Mouse (Mus musculus): Measurements from ENCODE around the gene Gal3st2b. TPM values are rescaled to one million over a fixed set of nuclear protein-coding genes. Genes with fewer than 3 reads are reported as not detected.
"Not testable (repeated sequence)": the region's sequence is repeated elsewhere in the genome, so short reads cannot be mapped to it uniquely, and the experiment has no call there.

Gal3st2b gene
- polyA plus RNA-seq, 1 experiment from 2014 or later: not detected

DNA sequence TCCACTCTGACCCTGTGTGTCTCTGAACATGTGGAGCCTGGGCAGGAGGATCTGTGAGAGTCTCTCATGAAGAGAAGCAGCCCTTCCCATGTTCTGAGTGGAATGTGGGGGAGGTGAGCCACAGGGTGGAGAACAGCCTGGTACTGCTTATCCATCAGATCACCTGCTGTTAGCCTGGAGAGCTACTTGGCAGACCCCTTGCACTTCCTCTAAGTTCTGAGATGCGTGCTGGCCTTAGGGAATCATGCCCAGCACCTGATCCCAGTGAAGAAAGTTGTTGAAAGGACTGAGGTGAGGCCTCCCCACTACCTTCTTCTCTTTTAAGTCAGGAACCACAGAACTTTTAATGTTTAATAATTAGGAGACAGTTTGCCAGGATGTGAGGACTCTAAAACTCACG, 5.0 kb downstream of the Gal3st2b start:
- not testable (repeated sequence) for H3K27me3 ChIP-seq (ENCODE audit: insufficient read depth, poor library complexity, severe bottlenecking); H3K36me3 ChIP-seq; H3K4me3 ChIP-seq; H3K4me1 ChIP-seq (replicated peaks); H3K27ac ChIP-seq; H3K9me3 ChIP-seq; DNase-seq (ENCODE audit: low spot score)
- 66% methylated on average over 2 of the region's 2 CpGs for WGBS

DNA sequence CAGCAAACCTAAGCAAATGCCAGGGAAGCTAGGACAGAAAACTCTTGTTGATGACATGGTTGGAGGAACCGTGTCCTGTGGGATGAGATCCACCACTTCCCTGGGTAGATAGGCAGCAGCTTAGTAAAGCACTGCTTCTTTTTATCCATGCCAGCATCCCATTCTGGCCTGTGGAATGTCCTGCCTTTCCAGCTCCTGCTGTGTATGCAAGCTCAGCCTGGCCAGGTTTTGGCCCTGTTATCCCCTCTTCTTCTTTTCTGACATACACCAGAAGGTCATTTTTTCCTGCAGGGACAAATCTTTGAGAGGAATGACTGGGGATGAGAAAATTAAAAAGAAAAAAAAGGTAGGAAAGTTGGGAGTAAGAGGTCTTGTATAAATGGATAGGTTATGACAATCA, 17.3 kb downstream of the Gal3st2b start:
- not testable (repeated sequence) for H3K4me1 ChIP-seq (replicated peaks); H3K27ac ChIP-seq; H3K4me3 ChIP-seq; DNase-seq (ENCODE audit: low spot score); H3K9me3 ChIP-seq; H3K36me3 ChIP-seq; H3K27me3 ChIP-seq (ENCODE audit: insufficient read depth, poor library complexity, severe bottlenecking)
- WGBS: 89% methylated on average over 1 of the region's 1 CpGs

DNA sequence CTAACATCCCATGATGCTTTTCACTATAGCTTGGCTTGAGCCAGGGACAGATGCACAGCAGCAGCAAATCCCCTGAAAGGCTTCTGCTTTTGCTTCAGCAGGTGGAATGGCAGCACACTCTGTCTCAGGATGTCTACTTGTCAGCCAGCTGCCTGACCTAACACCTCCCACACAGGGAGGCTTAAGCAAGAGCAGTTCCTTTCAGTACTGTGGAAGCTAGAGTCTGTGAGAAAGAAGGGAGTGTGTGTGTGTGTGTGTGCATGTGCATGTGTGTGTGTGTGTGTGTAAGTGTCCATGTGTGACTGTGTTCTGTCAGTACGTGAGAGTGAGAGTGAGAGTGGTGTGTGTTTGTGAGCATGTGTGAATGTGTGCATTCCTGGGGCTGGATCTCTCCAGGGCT, 19.7 kb downstream of the Gal3st2b start:
- not testable (repeated sequence) for H3K36me3 ChIP-seq; H3K27me3 ChIP-seq (ENCODE audit: insufficient read depth, poor library complexity, severe bottlenecking); H3K4me1 ChIP-seq (replicated peaks); H3K27ac ChIP-seq; H3K9me3 ChIP-seq; DNase-seq (ENCODE audit: low spot score); H3K4me3 ChIP-seq
- 67% methylated on average over 1 of the region's 1 CpGs for WGBS

DNA sequence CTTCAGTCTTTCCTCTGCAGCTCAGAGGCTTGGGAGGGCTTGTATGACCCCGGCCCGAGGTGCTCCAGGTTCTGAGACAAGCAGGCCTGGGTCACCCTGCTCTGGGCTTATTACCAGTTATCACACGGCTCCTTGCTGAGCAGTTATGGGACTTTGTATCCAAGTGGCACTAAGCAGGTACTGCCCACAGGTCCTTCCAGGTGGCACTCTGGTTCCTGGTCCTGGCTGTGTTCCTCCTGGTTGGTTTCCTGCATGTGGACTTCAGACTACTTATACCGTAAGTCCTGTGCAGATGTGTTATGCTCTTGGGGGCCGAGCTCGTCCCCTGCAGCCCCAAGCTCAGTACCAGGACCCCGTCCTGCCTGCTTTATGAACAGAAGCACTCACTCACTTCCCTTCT, 20.3 kb downstream of the Gal3st2b start:
- WGBS: 90% methylated on average over 7 of the region's 7 CpGs
- not testable (repeated sequence) for H3K4me3 ChIP-seq; H3K4me1 ChIP-seq (replicated peaks); DNase-seq (ENCODE audit: low spot score); H3K36me3 ChIP-seq; H3K27ac ChIP-seq; H3K9me3 ChIP-seq; H3K27me3 ChIP-seq (ENCODE audit: insufficient read depth, poor library complexity, severe bottlenecking)

DNA sequence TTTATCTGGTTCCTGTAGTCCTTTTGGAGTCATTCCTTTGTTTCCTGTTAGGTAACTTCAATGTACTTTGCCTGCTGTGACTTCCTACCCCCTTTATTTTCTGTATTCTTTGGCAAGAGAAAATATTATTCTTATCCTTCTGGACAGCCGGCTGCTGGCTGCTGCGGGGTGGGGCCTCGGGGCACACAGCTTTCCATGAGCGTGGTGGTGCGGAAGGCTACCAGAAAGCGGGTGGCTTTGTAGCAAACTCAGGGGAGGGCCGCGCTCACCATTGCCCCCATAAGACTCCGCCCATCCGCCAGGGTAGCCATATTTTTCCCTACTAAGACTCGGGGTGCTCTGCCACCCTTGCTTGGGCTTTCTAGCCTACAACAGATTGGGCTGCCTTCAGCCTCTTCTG, 31.0 kb downstream of the Gal3st2b start:
- WGBS: no CpG with 5 or more reads among the region's 11 CpGs
- H3K27ac ChIP-seq; H3K9me3 ChIP-seq; H3K27me3 ChIP-seq (ENCODE audit: insufficient read depth, poor library complexity, severe bottlenecking); DNase-seq (ENCODE audit: low spot score); H3K36me3 ChIP-seq; H3K4me3 ChIP-seq; H3K4me1 ChIP-seq (replicated peaks): not testable (repeated sequence)

DNA sequence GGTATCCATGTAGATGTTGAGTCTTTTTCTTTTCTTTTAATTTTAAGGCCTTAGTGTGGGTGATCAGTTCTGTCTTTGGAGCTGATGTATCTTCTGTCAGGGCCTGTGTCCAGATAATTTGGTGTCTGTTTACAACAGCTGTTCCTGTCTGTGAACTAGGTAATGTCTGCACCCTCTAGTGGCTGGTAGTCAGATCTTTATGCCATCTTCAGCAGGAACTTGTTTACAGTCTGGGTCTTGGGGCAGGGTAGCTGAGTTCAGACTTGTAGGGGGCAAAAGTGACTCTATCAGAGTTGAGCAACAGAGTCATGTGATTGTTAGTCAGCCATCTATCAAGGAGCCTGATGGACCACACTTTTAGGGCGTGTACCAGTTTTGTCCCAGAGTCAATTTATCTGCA, 48.4 kb downstream of the Gal3st2b start:
- no CpG with 5 or more reads among the region's 1 CpGs for WGBS
- not testable (repeated sequence) for H3K4me3 ChIP-seq

DNA sequence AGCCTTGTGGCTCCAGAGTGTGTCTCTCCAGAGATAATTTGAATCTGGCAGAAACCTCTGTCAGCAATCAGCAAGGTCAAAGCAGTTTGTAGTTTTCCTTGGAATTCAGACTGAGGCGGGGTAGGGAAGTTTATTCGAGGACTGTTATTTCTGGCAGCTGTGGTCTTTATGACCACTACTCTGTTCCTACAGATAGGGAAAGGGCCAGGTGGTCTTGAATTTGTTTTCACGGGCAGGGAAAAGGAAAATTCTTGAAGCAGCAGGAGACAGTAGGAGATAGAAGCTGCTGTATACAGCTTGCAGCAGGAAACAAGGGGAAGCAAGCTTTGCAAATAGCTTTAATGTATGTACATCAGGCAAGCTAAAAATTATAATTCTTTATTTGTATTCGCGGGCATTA, 52.3 kb downstream of the Gal3st2b start:
- H3K4me3 ChIP-seq; H3K27ac ChIP-seq; H3K4me1 ChIP-seq (replicated peaks); H3K27me3 ChIP-seq (ENCODE audit: insufficient read depth, poor library complexity, severe bottlenecking); H3K9me3 ChIP-seq; DNase-seq (ENCODE audit: low spot score); H3K36me3 ChIP-seq: not testable (repeated sequence)
- 73% methylated on average over 5 of the region's 5 CpGs for WGBS

More for the DNA sequence above, 48.4 kb downstream of the Gal3st2b start:
- not testable (repeated sequence) for H3K36me3 ChIP-seq; H3K27me3 ChIP-seq (ENCODE audit: insufficient read depth, poor library complexity, severe bottlenecking); H3K27ac ChIP-seq; DNase-seq (ENCODE audit: low spot score); H3K4me1 ChIP-seq (replicated peaks); H3K9me3 ChIP-seq

DNA sequence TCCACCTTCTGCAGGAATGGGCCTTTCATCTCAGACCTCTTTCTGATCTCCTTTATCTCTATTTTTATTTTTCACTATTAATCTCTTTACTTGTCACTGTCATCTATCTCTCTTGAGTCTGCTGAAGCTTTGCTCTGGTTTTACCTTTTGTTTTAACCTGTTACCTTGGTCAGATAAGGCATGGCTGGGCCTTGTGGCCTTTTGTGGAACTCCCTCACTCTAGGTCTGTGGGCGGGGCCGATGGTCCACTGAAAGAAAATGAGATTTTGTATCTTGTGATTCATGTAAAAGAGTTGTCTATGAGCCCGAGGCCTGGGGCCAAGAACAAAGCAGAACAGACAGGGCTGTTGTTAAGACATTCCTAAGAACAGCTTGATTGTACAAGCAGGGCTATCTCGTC, 52.7 kb downstream of the Gal3st2b start:
- not testable (repeated sequence) for H3K36me3 ChIP-seq; H3K9me3 ChIP-seq; H3K4me3 ChIP-seq; DNase-seq (ENCODE audit: low spot score); H3K27me3 ChIP-seq (ENCODE audit: insufficient read depth, poor library complexity, severe bottlenecking); H3K27ac ChIP-seq; H3K4me1 ChIP-seq (replicated peaks)
- no CpG with 5 or more reads among the region's 4 CpGs for WGBS

DNA sequence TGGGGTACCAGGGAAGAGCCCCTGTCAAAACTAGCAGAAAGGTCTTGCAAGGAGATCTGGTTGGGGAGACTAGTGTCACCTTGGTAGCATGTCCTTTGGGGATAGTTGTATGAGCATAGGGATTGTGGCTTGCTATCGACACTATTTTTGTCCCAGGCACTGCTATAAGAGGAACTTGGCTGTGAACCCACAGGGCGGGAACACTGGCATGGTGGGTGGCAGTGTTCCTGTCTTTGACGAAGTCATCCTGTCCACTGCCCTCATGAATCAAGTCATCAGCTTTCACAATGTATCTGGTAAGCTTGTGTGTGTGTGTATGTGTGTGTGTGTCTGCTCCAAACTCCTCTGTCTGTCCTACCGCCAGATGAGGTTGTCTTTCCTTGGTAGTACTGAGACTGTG, 57.7 kb downstream of the Gal3st2b start:
- H3K27me3 ChIP-seq (ENCODE audit: insufficient read depth, poor library complexity, severe bottlenecking); H3K36me3 ChIP-seq; DNase-seq (ENCODE audit: low spot score); H3K4me3 ChIP-seq; H3K27ac ChIP-seq; H3K4me1 ChIP-seq (replicated peaks); H3K9me3 ChIP-seq: not testable (repeated sequence)
- 86% methylated on average over 2 of the region's 4 CpGs for WGBS

DNA sequence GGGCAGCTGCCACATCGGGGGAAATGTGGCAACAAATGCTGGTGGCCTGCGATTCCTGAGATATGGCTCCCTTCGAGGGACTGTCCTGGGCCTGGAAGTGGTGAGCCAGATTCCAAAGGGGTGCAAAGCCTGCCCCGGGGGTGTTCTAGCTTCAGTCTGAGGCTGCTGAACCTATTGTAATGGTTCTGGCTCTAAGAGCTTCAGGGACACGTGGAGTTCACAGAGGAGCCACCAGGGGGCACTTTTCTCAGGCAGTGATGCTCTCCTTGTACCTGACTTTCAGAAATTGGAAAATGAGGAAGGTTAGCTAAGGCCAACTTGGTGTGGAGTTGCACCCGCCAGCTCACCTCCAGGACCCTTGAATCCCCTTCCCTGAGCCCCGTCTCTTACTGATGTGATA, 60.2 kb downstream of the Gal3st2b start:
- H3K9me3 ChIP-seq; H3K36me3 ChIP-seq; DNase-seq (ENCODE audit: low spot score); H3K27ac ChIP-seq; H3K27me3 ChIP-seq (ENCODE audit: insufficient read depth, poor library complexity, severe bottlenecking); H3K4me1 ChIP-seq (replicated peaks); H3K4me3 ChIP-seq: not testable (repeated sequence)
- WGBS: no CpG with 5 or more reads among the region's 7 CpGs

DNA sequence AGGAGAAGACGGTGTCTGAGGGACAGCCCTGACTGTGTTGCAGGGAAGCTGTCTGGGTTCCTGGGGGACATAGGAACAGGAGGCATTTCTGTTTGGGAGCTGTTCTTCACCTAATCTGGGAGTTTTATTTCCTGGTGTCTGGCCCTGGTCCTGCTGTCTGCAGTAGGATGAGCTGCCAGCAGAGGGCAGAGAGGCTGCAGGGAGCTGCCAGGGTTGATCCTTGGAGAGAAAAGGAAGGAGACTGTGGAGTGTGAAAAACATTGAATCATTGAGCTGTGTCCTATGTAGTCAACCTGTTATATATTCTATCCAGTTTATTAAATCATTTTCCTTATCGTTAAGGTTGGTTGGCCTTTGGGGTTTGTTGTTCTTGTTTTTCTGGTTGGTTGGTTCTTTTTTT, 62.8 kb downstream of the Gal3st2b start:
- H3K4me3 ChIP-seq; H3K27me3 ChIP-seq (ENCODE audit: insufficient read depth, poor library complexity, severe bottlenecking); DNase-seq (ENCODE audit: low spot score); H3K4me1 ChIP-seq (replicated peaks); H3K36me3 ChIP-seq; H3K27ac ChIP-seq; H3K9me3 ChIP-seq: not testable (repeated sequence)
- WGBS: no CpG with 5 or more reads among the region's 2 CpGs

DNA sequence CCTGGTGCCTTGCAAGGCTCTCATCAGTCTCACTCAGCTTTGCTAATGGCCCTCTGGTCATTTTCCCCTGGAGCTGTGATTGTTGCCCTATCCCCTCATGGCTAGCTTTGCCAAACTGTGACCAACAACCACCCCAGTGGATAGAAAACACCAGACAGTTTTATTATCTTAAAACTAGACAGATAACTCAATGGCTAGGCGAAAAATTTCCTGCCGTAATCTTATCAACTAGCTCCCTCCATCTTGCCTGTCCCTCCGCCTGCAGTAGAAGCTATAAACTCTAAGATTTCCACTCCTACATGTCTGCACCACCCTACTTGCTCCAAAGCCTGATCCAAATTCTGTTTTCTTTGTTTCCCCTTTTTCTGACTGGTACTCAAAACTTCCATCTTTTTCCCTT, 68.1 kb downstream of the Gal3st2b start:
- Histone ChIP-seq H3K27me3 (ENCODE audit: insufficient read depth, poor library complexity, severe bottlenecking) (no peaks in the 10 kb centered on the region), H3K4me1 (replicated peaks) (no peaks in the 10 kb centered on the region), H3K4me3 (no peak overlapping the region), H3K36me3 (no peaks in the 10 kb centered on the region), H3K27ac (no peak overlapping the region), H3K9me3 (no peaks in the 10 kb centered on the region)
- WGBS: 90% methylated on average over 3 of the region's 3 CpGs
- no peak for DNase-seq (ENCODE audit: low spot score)

DNA sequence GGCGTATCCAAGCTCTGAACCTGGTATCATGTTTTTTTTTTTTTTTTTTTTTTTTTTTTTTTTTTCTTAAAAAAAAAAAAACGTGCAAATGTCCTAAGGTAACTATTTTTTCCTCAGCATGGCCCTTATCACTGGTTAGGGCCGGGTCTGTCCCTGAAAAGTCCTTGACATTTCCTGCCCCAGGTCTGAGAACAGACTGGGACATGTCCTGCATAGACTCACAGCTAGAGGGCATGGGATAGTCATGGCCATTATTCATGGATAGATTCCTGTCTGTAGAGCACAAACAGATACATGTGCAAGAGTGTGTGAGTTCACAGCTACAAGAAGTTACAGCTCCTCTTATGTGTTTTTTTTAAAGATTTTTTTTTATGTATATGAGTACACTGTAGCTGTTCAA, 70.7 kb downstream of the Gal3st2b start:
- WGBS: 72% methylated on average over 3 of the region's 3 CpGs
- Histone ChIP-seq H3K27me3 (ENCODE audit: insufficient read depth, poor library complexity, severe bottlenecking) (no peaks in the 10 kb centered on the region), H3K4me1 (replicated peaks) (no peaks in the 10 kb centered on the region), H3K27ac (no peak overlapping the region), H3K4me3 (no peak overlapping the region), H3K9me3 (no peaks in the 10 kb centered on the region), H3K36me3 (no peaks in the 10 kb centered on the region)
- no peak for DNase-seq (ENCODE audit: low spot score)

DNA sequence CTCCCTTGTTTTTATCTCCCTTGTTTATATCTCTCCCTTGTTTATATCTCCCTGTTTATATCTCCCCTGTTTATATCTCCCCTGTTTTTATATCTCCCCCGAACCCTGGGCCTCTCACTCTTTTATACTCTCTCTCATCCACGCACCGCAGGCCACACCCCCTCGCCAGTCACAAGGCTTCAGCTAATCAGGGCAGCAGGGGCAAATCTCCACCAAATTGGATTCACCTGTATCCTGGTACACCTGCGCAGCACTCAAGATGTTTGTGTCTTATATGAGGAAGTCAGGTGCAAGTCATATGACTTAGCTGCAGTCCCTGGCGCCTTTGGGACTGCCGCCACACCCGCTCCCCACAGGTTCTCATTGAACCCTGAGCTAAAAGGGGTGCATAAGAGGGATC, 72.1 kb downstream of the Gal3st2b start, which contains the start of gene Gal3st2c:
Gal3st2c (plus strand) TSS at position 301 of the 400 bp plus-strand sequence.
- not testable (repeated sequence) for H3K9me3 ChIP-seq; H3K27ac ChIP-seq; H3K4me3 ChIP-seq; DNase-seq (ENCODE audit: low spot score); H3K36me3 ChIP-seq; H3K4me1 ChIP-seq (replicated peaks); H3K27me3 ChIP-seq (ENCODE audit: insufficient read depth, poor library complexity, severe bottlenecking)
- 91% methylated on average over 7 of the region's 8 CpGs for WGBS
